Mouse (Mus musculus) fat pad, adult 2 months (tissue): ENCODE results near the gene Tcf7l2.

Experiments
- DNase-seq: peaks from one replicate; pipeline ENCODE4 v3.0.0-alpha.2; 2011; ENCODE audit warnings: low read depth, low spot score; ENCODE audit errors: extremely low read depth

Tcf7l2 gene

GRCm38 (mm10) chr19:55933947-55934729, 192.5 kb downstream of the Tcf7l2 start:
- no peak for DNase-seq

GRCm38 (mm10) chr19:55934730-55935003, 193.0 kb downstream of the Tcf7l2 start:
- no peak for DNase-seq

DNA sequence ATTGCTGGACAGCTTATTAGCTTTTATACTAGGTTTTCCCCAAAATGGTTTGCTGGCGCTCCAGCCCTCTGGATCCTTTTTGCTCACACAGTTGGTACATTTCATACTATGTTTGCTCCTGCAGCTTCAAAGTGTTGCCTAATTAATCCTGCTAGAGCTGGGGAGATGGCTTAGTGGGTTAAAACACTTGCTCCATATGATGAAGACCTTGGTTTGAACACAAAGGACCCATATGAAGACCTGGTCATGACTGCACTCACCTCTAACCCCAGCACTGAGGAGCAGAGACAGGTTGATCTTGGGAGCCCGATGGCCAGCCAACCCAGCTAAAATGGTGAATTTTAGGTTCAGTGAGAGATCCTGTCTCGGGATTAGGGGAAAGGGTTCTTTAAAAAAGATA, 195.4 kb downstream of the Tcf7l2 start:
- no peak for DNase-seq

- no peak for DNase-seq
These were observed 196.8 kb downstream of the Tcf7l2 start for GRCm38 (mm10) chr19:55938254-55939046.

GRCm38 (mm10) chr19:55939090-55939489, 197.5 kb downstream of the Tcf7l2 start:
- DNase-seq = no peak

GRCm38 (mm10) chr19:55939719-55940118, 198.1 kb downstream of the Tcf7l2 start:
- no peak for DNase-seq

- no peak for DNase-seq
These were observed 199.1 kb downstream of the Tcf7l2 start for GRCm38 (mm10) chr19:55940538-55941252.

- no peak for DNase-seq
These were observed 199.9 kb downstream of the Tcf7l2 start for GRCm38 (mm10) chr19:55941253-55942125.

DNA sequence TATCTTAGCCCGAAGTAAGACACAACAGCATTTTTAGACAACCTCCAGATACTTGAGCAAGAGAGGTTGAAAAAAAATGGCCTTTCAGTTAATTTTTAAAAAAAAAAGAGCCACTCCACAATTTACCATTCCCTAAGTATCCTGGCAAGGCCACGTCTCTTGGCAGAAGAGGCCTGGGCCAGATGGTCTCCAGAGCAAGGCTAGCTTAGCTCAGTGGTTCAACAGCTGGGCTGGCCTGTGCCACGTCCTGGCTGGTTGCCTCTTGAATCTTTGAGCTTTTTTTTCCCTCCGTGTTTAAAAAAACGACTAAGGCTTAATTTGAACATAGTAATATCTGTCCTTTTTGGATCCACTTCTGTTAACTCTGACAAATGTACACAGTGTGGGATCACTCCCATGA, 209.8 kb downstream of the Tcf7l2 start:
- no peak for DNase-seq

DNA sequence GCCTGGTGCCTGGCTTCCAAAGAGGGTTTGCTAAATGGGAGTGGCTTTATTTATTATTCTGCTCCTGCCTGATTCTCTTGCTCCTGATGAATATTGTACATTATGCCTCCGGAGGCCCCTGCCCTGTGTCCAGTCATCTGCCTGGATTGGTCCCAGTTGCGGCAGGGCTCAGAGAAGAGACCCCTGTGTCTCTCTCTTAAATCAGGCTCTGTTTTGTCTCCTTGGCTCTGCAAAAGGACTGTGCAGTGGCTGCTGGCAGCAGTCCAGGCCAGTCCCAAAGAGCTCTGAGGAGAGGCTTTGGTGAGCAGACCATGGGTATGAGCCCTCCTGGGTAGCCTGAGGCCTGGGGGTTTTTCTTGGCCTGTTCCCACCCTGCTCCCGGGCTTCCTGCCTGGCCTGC, 211.6 kb downstream of the Tcf7l2 start:
- no peak for DNase-seq

- DNase-seq = no peak
These were observed 213.5 kb downstream of the Tcf7l2 start for GRCm38 (mm10) chr19:55955126-55955525.

DNA sequence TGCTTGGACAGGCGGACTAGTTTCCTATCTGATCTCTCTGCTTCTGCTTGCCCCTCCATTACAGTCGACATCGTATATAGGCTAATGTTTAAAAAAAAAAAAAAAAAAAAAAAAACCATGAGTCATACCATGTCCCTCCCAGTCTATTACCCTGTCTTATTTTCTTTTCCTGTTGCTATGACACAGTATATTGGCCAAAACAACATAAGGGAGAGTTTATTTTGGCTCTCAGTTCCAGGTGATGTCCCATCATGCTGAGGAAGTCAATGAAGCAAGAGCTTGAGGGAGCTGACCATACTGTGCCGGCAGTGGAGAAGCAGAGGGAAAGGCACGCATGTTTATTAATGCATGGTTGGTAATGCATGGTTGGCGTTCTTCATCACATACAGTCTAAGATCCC, 215.1 kb downstream of the Tcf7l2 start:
- DNase-seq = no peak

DNA sequence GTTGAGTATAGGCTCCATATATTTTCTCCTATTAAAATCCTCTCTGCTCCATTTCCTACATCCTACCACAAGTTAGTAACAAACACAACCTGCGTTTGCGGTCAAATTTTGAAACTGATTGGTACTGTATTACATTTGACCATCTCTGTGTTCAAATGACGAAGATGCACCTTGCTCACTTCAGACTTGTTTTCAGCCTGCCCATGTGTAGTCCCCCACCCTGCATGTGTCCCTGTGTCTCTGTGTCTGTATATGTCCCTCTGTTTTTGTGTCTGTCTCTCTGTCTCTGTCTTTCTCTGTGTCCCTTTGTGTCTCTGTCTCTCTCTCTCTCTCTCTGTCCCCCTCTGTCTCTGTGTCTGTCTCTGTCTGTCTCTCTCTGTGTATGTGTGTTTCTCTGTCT, 222.8 kb downstream of the Tcf7l2 start:
- DNase-seq = no peak

GRCm38 (mm10) chr19:55966066-55966465, 224.4 kb downstream of the Tcf7l2 start:
- DNase-seq = no peak

DNA sequence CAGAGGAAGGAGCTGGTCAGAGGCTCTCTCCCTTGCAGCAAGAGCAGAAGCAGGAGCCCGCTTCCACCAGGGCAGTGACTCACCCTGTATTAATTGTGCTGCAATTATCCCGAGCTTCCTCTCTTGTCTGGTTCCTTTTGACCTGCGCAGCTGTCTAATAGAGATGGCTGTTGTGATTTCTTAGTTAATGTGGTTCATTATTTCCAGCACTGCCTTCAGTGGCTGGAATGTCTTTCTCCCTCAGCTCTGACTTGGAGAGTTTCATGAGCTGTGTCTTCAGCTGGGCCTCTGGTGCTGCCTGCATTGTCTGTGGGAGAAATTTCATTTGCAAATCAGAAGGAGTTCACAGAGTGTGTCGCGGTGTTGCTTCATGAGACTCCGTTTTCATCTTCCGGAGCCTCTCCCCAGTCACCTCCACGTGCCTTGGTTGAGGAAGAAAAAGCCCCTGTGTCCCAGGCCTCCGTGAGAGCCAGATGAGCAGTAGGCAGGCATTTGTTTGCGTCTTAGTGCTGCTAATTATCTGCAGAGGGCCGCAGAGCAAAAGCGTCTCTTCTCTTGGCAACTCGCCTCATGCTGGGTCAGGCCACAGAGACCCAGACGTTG, 228.4 kb downstream of the Tcf7l2 start:
- DNase-seq = no peak

- no peak for DNase-seq
These were observed 234.5 kb downstream of the Tcf7l2 start for GRCm38 (mm10) chr19:55976073-55976472.
